Mouse (Mus musculus) heart, adult 8-10 months (tissue): ENCODE measurements around the gene Npm3. TPM values are rescaled to one million over a fixed set of nuclear protein-coding genes. Genes with fewer than 3 reads are reported as not detected.

ENCODE experiments used
- DNase-seq: peaks from one replicate; pipeline ENCODE4 v3.0.0; 2022; ENCODE audit warnings: low spot score
- total RNA-seq, 4 experiments: library from RNA; stranded (reverse); gene quantifications; 2 replicates each; pipeline ENCODE4 v1.2.4; 2022

Npm3 gene
- total RNA-seq, 4 experiments from 2014 or later, result 11.5 to 16.0 (median 13.9) TPM

- no peak for DNase-seq
Observed at GRCm38 (mm10) chr19:45753551-45753950, 4.2 kb upstream of the Npm3 start.

GRCm38 (mm10) chr19:45751881-45752280 lies 2.5 kb upstream of the Npm3 start:
- DNase-seq, result no peak

- no peak for DNase-seq
Observed at GRCm38 (mm10) chr19:45748691-45749242, 624 bp downstream of the Npm3 start.

- DNase-seq, result no peak
Observed at GRCm38 (mm10) chr19:45748206-45748605, 1.2 kb downstream of the Npm3 start.

- peak; percentile 79 for DNase-seq
Observed at GRCm38 (mm10) chr19:45747028-45747867, 2.1 kb downstream of the Npm3 start.

- DNase-seq, result peak; percentile 70
Observed at GRCm38 (mm10) chr19:45746153-45747020, 3.0 kb downstream of the Npm3 start.

GRCm38 (mm10) chr19:45745344-45746152 lies 3.8 kb downstream of the Npm3 start:
- no peak for DNase-seq

GRCm38 (mm10) chr19:45743619-45744018 lies 5.8 kb downstream of the Npm3 start:
- DNase-seq, result no peak

GRCm38 (mm10) chr19:45742984-45743575 lies 6.3 kb downstream of the Npm3 start:
- DNase-seq, result no peak

GRCm38 (mm10) chr19:45742218-45742983 lies 7.0 kb downstream of the Npm3 start, which contains the start of gene Fgf8:
TSS of gene Fgf8 (minus strand) at chr19:45742915.
- no peak for DNase-seq

GRCm38 (mm10) chr19:45741431-45742217 lies 7.8 kb downstream of the Npm3 start:
- no peak for DNase-seq

GRCm38 (mm10) chr19:45740817-45741216 lies 8.6 kb downstream of the Npm3 start:
- no peak for DNase-seq

GRCm38 (mm10) chr19:45740233-45740632 lies 9.2 kb downstream of the Npm3 start:
- DNase-seq, result no peak

- DNase-seq, result no peak
Observed at GRCm38 (mm10) chr19:45738521-45738920, 10.9 kb downstream of the Npm3 start.

- DNase-seq, result no peak
Observed at GRCm38 (mm10) chr19:45737846-45738484, 11.4 kb downstream of the Npm3 start.

GRCm38 (mm10) chr19:45737208-45737845 lies 12.1 kb downstream of the Npm3 start:
- DNase-seq, result no peak

GRCm38 (mm10) chr19:45736855-45737207 lies 12.6 kb downstream of the Npm3 start:
- DNase-seq, result no peak

- DNase-seq, result no peak
Observed at GRCm38 (mm10) chr19:45736241-45736640, 13.2 kb downstream of the Npm3 start.
